Mouse (Mus musculus): ENCODE results near the gene Gm10392.

- TF ChIP-seq CTCF (conservative IDR thresholded peaks at IDR 0.05; ENCODE audit: low read length) = no peak
- no peak for TF ChIP-seq POU5F1 (IDR thresholded peaks at IDR 0.05; ENCODE audit: borderline replicate concordance, low read length)
- no peak for TF ChIP-seq NANOG (IDR thresholded peaks at IDR 0.05; ENCODE audit: borderline replicate concordance, low read length)
Measured at GRCm38 (mm10) chr11:77495507-77495906, 23.5 kb downstream of the Gm10392 start.

All from E14TG2a.4 (cell line).